Mouse (Mus musculus) heart, adult 8-10 months (tissue): ENCODE measurements around the gene Esr2. TPM values are rescaled to one million over a fixed set of nuclear protein-coding genes. Genes with fewer than 3 reads are reported as not detected.
"Not testable (repeated sequence)": the region's sequence is repeated elsewhere in the genome, so short reads cannot be mapped to it uniquely, and the experiment has no call there.

Source experiments
- DNase-seq: peaks from one replicate; pipeline ENCODE4 v3.0.0; 2022; ENCODE audit warnings: low spot score
- total RNA-seq, 4 experiments: library from RNA; stranded (reverse); gene quantifications; 2 replicates each; pipeline ENCODE4 v1.2.4; 2022

Gene Esr2
- total RNA-seq: not detected

GRCm38 (mm10) chr12:76177000-76177863, at the start of gene Esr2:
TSS of gene Esr2 (minus strand) at chr12:76177259.
- DNase-seq: no peak

GRCm38 (mm10) chr12:76222104-76222503, 45.0 kb upstream of the Esr2 start:
- DNase-seq: not testable (repeated sequence)

GRCm38 (mm10) chr12:76216716-76217115, 39.7 kb upstream of the Esr2 start:
- no peak for DNase-seq

GRCm38 (mm10) chr12:76215121-76215520, 38.1 kb upstream of the Esr2 start:
- no peak for DNase-seq

GRCm38 (mm10) chr12:76209429-76209974, 32.4 kb upstream of the Esr2 start:
- DNase-seq: no peak

GRCm38 (mm10) chr12:76200326-76200725, 23.3 kb upstream of the Esr2 start:
- no peak for DNase-seq

- no peak for DNase-seq
These were observed 20.0 kb upstream of the Esr2 start for GRCm38 (mm10) chr12:76197071-76197470.

- peak; percentile 77 for DNase-seq
These were observed 19.6 kb upstream of the Esr2 start for GRCm38 (mm10) chr12:76196709-76197054.

GRCm38 (mm10) chr12:76195912-76196708, 19.1 kb upstream of the Esr2 start:
- DNase-seq: peak; percentile 70

GRCm38 (mm10) chr12:76194526-76194925, 17.5 kb upstream of the Esr2 start:
- no peak for DNase-seq

- peak; percentile 45 for DNase-seq
These were observed 13.9 kb upstream of the Esr2 start for GRCm38 (mm10) chr12:76190940-76191339.

- DNase-seq: no peak
These were observed 10.8 kb upstream of the Esr2 start for GRCm38 (mm10) chr12:76187849-76188248.

GRCm38 (mm10) chr12:76186473-76186872, 9.4 kb upstream of the Esr2 start:
- DNase-seq: no peak

- no peak for DNase-seq
These were observed 8.2 kb upstream of the Esr2 start for GRCm38 (mm10) chr12:76185167-76185816.

- no peak for DNase-seq
These were observed 7.2 kb upstream of the Esr2 start for GRCm38 (mm10) chr12:76184271-76184670.

- no peak for DNase-seq
These were observed 5.8 kb upstream of the Esr2 start for GRCm38 (mm10) chr12:76182831-76183230.

GRCm38 (mm10) chr12:76181471-76181870, 4.4 kb upstream of the Esr2 start:
- no peak for DNase-seq

GRCm38 (mm10) chr12:76180442-76180841, 3.4 kb upstream of the Esr2 start:
- no peak for DNase-seq

GRCm38 (mm10) chr12:76179527-76179926, 2.5 kb upstream of the Esr2 start:
- no peak for DNase-seq

GRCm38 (mm10) chr12:76179051-76179450, 2.0 kb upstream of the Esr2 start:
- no peak for DNase-seq

GRCm38 (mm10) chr12:76177864-76178518, 932 bp upstream of the Esr2 start:
- DNase-seq: peak; percentile 57
